Mouse (Mus musculus): ENCODE data around the gene Cnot6l. TPM values are rescaled to one million over a fixed set of nuclear protein-coding genes. Genes with fewer than 3 reads are reported as not detected.

Gene Cnot6l
- polyA plus RNA-seq (2015; fragmentation: Nextera tagmentation; extraction: Ambion mirVana) = 15.5 and 18.6 TPM in 2 replicates

- H3K4me1 ChIP-seq (replicated peaks) = peaks cover 11% of the 10 kb centered on the region
- H3K36me3 ChIP-seq = no peaks in the 10 kb centered on the region
- peak within 1 kb of the TSS; percentile 66 for H3K4me2 ChIP-seq
- no peaks in the 10 kb centered on the region for H3K9me3 ChIP-seq (replicated peaks)
- 26% methylated on average over 5 of the region's 5 CpGs for WGBS
- peak within 1 kb of the TSS; percentile 99 for H3K4me3 ChIP-seq
- ATAC-seq (replicated peaks; ENCODE audit: insufficient number of reproducible peaks, insufficient read depth, low FRiP score, low read depth) = no peak
- H3K27ac ChIP-seq = peak within 1 kb of the TSS; percentile 100
- no peaks in the 10 kb centered on the region for H3K27me3 ChIP-seq
- peak within 1 kb of the TSS; percentile 58 for H3K9ac ChIP-seq
These were observed at the start of gene Cnot6l for GRCm38 (mm10) chr5:96164021-96164411. TSS of gene Cnot6l (minus strand) at chr5:96164171.

DNA sequence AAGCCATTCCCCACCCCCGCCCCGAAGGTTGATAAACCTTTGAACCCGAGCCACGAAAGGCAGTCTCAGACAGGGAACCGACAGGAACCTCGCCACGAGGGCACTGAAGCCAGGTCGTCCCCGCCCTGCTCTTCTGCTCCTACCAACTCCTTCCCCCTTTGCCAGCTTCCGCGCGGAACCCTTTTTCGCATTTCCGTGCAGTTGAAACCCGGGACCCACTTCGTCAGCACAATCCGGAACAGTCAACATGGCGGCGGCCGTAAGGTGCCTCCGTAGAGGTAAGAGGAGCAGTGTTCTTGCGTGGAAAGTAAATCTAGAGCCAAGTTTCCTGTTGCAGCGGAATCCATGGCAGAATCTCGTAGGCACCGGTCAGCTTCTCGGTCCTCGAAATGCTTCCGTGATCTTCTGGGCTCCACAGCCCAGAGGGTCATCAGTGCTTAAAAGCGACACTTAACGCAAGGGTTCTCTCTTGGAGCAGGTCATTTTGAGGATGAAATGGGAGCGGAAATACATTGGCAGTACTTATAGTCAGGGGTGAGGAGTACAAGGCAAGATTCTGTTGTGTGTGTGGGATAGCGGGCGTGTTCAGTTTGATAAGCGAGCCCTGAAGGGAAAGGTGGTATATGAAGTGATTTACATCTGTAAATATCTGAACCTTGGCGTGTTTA lies 46.1 kb upstream of the Cnot6l start:
- ATAC-seq (replicated peaks; ENCODE audit: insufficient number of reproducible peaks, insufficient read depth, low FRiP score, low read depth) = peak; percentile 95
- no peaks in the 10 kb centered on the region for H3K27me3 ChIP-seq
- WGBS = under 1% methylated on average over 35 of the region's 35 CpGs

DNA sequence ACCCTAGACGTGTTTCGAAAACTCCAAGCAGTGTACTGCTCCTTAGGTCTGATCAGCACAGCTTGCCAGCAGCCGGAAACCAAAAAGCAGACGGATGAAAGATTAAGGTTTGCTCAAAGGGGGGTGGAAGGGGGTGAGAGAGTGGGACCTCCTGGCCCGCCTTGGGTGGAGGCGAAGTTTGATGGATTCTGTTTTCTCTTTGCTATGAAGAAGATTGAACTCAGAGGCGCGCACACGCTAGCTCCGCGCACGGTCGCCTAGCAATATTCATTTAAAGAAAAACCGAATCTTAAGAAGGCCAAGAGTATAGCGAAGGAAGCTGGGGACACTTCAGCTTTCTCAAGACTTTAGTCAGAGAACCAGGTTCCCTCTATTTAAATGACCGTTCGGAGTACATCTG lies 45.5 kb upstream of the Cnot6l start, which contains the start of gene Mrpl1:
TSS of gene Mrpl1 (plus strand) at position 35 of the 400 bp plus-strand sequence.
- Histone ChIP-seq H3K27me3 (no peaks in the 10 kb centered on the region), H3K4me3 (peak within 1 kb of the TSS; percentile 60), H3K9me3 (replicated peaks) (no peaks in the 10 kb centered on the region), H3K9ac (peak within 1 kb of the TSS; percentile 63), H3K4me2 (peak within 1 kb of the TSS; percentile 82), H3K4me1 (replicated peaks) (peaks cover 22% of the 10 kb centered on the region), H3K27ac (peak within 1 kb of the TSS; percentile 83), H3K36me3 (peaks cover 7% of the 10 kb centered on the region; the same call in 1 of the 2 replicates)
- ATAC-seq (replicated peaks; ENCODE audit: insufficient number of reproducible peaks, insufficient read depth, low FRiP score, low read depth) = peak; percentile 62
- WGBS = 2% methylated on average over 17 of the region's 17 CpGs

More for the DNA sequence above, 46.1 kb upstream of the Cnot6l start:
- Histone ChIP-seq H3K4me1 (replicated peaks) (peaks cover 22% of the 10 kb centered on the region), H3K9ac (peak overlapping the region; percentile 63), H3K9me3 (replicated peaks) (no peaks in the 10 kb centered on the region), H3K4me2 (peak overlapping the region; percentile 82), H3K27ac (peak overlapping the region; percentile 83), H3K4me3 (peak overlapping the region; percentile 60), H3K36me3 (peaks cover 7% of the 10 kb centered on the region; the same call in 1 of the 2 replicates)

DNA sequence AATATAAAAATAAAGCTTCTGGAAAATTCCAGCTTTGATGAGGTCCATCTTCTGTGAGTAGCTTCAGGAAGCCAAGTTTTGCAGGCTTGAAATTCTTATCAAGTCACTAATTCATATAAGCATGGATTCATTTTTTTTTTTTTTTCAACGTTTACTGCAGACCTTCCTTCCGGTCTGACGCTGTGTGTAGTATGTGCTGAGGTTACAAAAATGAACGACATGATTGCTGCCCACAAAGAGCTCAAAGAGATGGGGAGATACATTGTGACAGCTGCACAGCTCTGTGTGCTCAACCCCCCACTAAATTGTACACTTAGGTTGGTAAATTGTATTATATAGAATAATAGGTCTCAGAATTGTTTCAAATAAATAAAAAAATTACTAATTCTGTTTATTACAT lies 44.6 kb upstream of the Cnot6l start:
- no peak for ATAC-seq (replicated peaks; ENCODE audit: insufficient number of reproducible peaks, insufficient read depth, low FRiP score, low read depth)
- Histone ChIP-seq H3K9ac (no peak overlapping the region), H3K4me2 (peak overlapping the region; percentile 82; the same call in 1 of the 2 replicates), H3K4me3 (no peak overlapping the region), H3K4me1 (replicated peaks) (peaks cover 22% of the 10 kb centered on the region), H3K9me3 (replicated peaks) (no peaks in the 10 kb centered on the region), H3K27me3 (no peaks in the 10 kb centered on the region), H3K36me3 (no peaks in the 10 kb centered on the region), H3K27ac (peak overlapping the region; percentile 83)
- 52% methylated on average over 4 of the region's 4 CpGs for WGBS

DNA sequence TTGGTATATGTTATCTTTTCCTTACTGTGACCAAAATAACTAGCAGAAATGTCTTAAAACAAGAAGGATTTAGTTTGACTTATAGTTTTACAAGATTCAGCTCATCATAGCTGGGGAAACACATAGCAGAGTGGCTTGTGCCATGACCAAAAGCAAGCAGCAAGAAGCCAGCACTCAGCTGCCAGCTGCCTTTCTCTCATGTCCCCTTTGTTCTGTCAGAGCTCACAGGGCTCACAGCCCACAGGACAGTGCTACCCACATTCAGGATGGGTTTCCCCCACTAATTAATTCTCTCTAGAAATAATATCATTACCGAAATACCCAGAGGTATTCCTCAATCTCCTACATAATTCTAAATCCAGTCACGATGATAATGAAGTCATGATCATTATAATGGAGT lies 43.6 kb upstream of the Cnot6l start:
- no peak for ATAC-seq (replicated peaks; ENCODE audit: insufficient number of reproducible peaks, insufficient read depth, low FRiP score, low read depth)
- Histone ChIP-seq H3K27ac (peak overlapping the region; percentile 45; the same call in 1 of the 2 replicates), H3K9me3 (replicated peaks) (no peaks in the 10 kb centered on the region), H3K27me3 (no peaks in the 10 kb centered on the region), H3K4me3 (no peak overlapping the region), H3K9ac (no peak overlapping the region), H3K36me3 (no peaks in the 10 kb centered on the region), H3K4me2 (no peak overlapping the region), H3K4me1 (replicated peaks) (peaks cover 22% of the 10 kb centered on the region)
- WGBS = 84% methylated on average over 2 of the region's 2 CpGs

DNA sequence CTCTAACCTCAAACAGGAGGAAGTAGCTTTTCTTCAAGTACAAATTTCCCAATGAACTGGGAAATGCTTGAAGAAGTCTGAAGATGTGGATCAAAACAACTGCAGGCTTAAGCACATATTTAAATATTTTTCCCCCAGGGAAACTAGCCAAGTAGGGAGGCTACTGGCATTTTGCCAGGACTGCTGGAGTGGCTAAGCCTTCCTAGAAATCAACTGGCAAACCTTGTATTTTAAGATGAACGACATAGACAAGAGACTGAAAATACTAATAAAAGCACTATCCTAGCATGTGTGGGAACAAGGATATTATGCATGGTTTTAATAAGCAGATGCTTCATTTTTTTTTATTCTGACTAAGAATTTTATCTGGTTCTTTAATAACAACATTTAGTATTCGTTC lies 42.9 kb upstream of the Cnot6l start:
- H3K9me3 ChIP-seq (replicated peaks) = no peaks in the 10 kb centered on the region
- peaks cover 22% of the 10 kb centered on the region for H3K4me1 ChIP-seq (replicated peaks)
- H3K4me3 ChIP-seq = no peak overlapping the region
- no peaks in the 10 kb centered on the region for H3K27me3 ChIP-seq
- no peak overlapping the region for H3K4me2 ChIP-seq
- 20% methylated on average over 2 of the region's 2 CpGs for WGBS
- no peaks in the 10 kb centered on the region for H3K36me3 ChIP-seq
- peak overlapping the region; percentile 45; the same call in 1 of the 2 replicates for H3K27ac ChIP-seq
- ATAC-seq (replicated peaks; ENCODE audit: insufficient number of reproducible peaks, insufficient read depth, low FRiP score, low read depth) = no peak
- no peak overlapping the region for H3K9ac ChIP-seq

DNA sequence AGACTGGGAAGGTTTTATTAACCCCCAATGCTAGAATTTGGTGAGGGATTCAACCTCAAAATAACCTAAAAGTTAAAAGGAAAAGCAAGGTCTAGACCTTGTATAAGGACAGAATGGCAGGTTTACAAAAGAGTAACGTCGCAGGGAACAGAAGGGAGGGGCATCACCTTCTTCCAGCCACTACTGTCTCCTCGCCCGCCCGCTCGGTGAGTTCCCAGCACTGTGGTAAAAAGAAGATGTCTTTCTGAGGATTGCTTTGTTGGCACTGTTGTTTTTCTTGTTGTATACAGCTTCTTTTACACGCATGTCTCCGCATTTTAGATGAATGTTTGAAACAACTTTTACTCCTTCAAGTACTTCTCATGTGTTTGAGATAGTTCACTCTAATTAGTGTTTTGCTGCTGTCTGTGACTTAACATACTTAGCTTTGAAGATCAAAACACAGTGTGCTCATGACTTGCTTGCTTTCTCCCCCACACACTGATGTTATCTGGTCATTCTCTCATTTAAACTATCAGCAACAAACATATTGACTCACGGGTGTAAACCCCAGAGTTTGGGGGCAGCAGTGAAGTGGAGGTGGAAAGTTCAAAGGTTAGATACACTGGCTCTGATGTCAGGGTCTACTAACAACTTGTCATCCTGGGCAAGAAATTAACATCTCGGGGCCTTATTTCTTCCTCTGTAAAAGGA lies 37.6 kb upstream of the Cnot6l start:
- no peak overlapping the region for H3K4me2 ChIP-seq
- no peak overlapping the region for H3K9ac ChIP-seq
- no peak for ATAC-seq (replicated peaks; ENCODE audit: insufficient number of reproducible peaks, insufficient read depth, low FRiP score, low read depth)
- H3K27ac ChIP-seq = no peak overlapping the region
- 76% methylated on average over 10 of the region's 10 CpGs for WGBS
- H3K9me3 ChIP-seq (replicated peaks) = no peaks in the 10 kb centered on the region
- H3K36me3 ChIP-seq = no peaks in the 10 kb centered on the region
- no peaks in the 10 kb centered on the region for H3K27me3 ChIP-seq
- peaks cover 1% of the 10 kb centered on the region; the same call in 1 of the 2 replicates for H3K4me1 ChIP-seq (replicated peaks)
- H3K4me3 ChIP-seq = no peak overlapping the region

GRCm38 (mm10) chr5:96200269-96200668 lies 36.3 kb upstream of the Cnot6l start:
- WGBS = 54% methylated on average over 3 of the region's 3 CpGs
- H3K27ac ChIP-seq = no peak overlapping the region
- H3K4me3 ChIP-seq = no peak overlapping the region
- no peaks in the 10 kb centered on the region for H3K4me1 ChIP-seq (replicated peaks)
- no peaks in the 10 kb centered on the region for H3K36me3 ChIP-seq
- H3K9ac ChIP-seq = no peak overlapping the region
- no peak for ATAC-seq (replicated peaks; ENCODE audit: insufficient number of reproducible peaks, insufficient read depth, low FRiP score, low read depth)
- no peaks in the 10 kb centered on the region for H3K27me3 ChIP-seq
- H3K9me3 ChIP-seq (replicated peaks) = no peaks in the 10 kb centered on the region
- no peak overlapping the region for H3K4me2 ChIP-seq

DNA sequence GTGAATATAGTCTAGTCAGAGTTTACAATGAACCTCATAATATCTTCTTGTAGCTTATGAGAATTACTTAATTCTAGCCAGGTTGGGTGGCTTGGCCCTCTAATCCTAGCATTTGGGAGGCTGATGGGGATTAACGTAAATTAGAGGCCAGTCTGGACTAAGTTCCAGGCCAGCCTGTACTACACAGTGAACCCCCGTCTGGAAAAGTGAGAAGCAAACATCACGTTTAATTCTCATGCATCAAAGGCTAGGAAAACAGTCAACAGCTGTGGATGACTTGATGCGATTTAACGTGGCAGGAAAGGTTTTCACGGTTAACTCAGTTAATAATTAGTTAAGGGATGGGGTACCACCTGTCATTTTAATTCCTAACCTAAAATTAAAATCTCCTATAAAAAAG lies 34.3 kb upstream of the Cnot6l start:
- no peak overlapping the region for H3K4me3 ChIP-seq
- no peak overlapping the region for H3K9ac ChIP-seq
- WGBS = 79% methylated on average over 6 of the region's 6 CpGs
- ATAC-seq (replicated peaks; ENCODE audit: insufficient number of reproducible peaks, insufficient read depth, low FRiP score, low read depth) = no peak
- H3K27ac ChIP-seq = no peak overlapping the region
- no peaks in the 10 kb centered on the region for H3K9me3 ChIP-seq (replicated peaks)
- no peaks in the 10 kb centered on the region for H3K27me3 ChIP-seq
- H3K36me3 ChIP-seq = no peaks in the 10 kb centered on the region
- no peaks in the 10 kb centered on the region for H3K4me1 ChIP-seq (replicated peaks)
- no peak overlapping the region for H3K4me2 ChIP-seq

DNA sequence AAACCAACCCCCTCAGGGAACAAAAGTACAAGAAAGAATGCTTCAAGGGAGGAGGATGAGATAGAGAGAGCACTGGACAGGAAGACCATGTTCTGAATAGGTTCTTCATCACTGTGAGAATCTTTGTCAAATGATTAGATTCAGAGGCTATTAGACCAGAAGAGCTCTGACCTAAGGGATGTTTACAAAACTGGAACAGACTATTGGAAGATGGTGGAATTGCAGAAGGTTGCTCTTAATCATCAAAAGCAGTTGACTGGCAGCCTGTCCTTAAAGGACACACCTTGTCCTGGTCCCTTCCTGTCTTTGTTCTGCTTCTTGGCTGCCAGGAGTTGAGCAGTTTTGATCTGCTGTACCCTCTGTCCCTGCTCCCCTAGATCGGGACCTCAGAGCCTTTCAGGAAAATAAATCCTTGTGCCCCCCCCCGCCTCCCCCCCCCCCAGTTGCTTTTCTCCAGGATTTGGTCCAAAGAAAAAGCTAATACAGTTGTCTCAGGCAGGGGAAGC lies 32.6 kb upstream of the Cnot6l start:
- no peaks in the 10 kb centered on the region for H3K27me3 ChIP-seq
- no peak overlapping the region for H3K27ac ChIP-seq
- no peak overlapping the region for H3K4me3 ChIP-seq
- no peaks in the 10 kb centered on the region for H3K4me1 ChIP-seq (replicated peaks)
- no peak for ATAC-seq (replicated peaks; ENCODE audit: insufficient number of reproducible peaks, insufficient read depth, low FRiP score, low read depth)
- no peaks in the 10 kb centered on the region for H3K9me3 ChIP-seq (replicated peaks)
- no peak overlapping the region for H3K9ac ChIP-seq
- WGBS = 34% methylated on average over 2 of the region's 2 CpGs
- no peaks in the 10 kb centered on the region for H3K36me3 ChIP-seq
- no peak overlapping the region for H3K4me2 ChIP-seq

GRCm38 (mm10) chr5:96191251-96191650 lies 27.3 kb upstream of the Cnot6l start:
- Histone ChIP-seq H3K4me3 (no peak overlapping the region), H3K4me2 (no peak overlapping the region), H3K27me3 (no peaks in the 10 kb centered on the region), H3K27ac (no peak overlapping the region), H3K9me3 (replicated peaks) (no peaks in the 10 kb centered on the region), H3K36me3 (no peaks in the 10 kb centered on the region), H3K9ac (no peak overlapping the region), H3K4me1 (replicated peaks) (no peaks in the 10 kb centered on the region)
- no peak for ATAC-seq (replicated peaks; ENCODE audit: insufficient number of reproducible peaks, insufficient read depth, low FRiP score, low read depth)
- 45% methylated on average over 4 of the region's 4 CpGs for WGBS
